Mouse (Mus musculus) hematopoietic stem cell, adult 5-6 weeks (primary cell): ENCODE measurements around the gene Mogat2. TPM values are rescaled to one million over a fixed set of nuclear protein-coding genes. Genes with fewer than 3 reads are reported as not detected.

Experiments
- ATAC-seq, 2 experiments: fragments of 125-278 bp in 1 of 2; replicated peaks in 1 of 2; 2 replicates each; pipeline ENCODE4 v1.8.0; 2016 to 2017; ENCODE audit warnings: inconsistent platforms in 2 of 2, mild to moderate bottlenecking in 2 of 2, moderate number of reproducible peaks in 2 of 2, low read depth in 1 of 2, moderate TSS enrichment in 1 of 2; ENCODE audit not compliant: low FRiP score in 2 of 2, poor library complexity in 2 of 2, severe bottlenecking in 2 of 2, insufficient read depth in 1 of 2, low TSS enrichment in 1 of 2
- total RNA-seq: library from RNA; stranded (forward); fragments of 172-1452, 232-1000 nt; gene quantifications from 2 replicates; pipeline ENCODE4 v1.2.3, GENCODE M21; 2017

Mogat2 gene
- total RNA-seq, 1 experiment from 2014 or later: 0.84 TPM

GRCm38 (mm10) chr7:99248906-99249581 lies 10.6 kb upstream of the Mogat2 start:
- ATAC-seq: peak; percentile 77 to 80

- peak in 1 of 2 experiments; percentile 34; a peak in 1 of 4 replicates for ATAC-seq
These were observed 9.8 kb upstream of the Mogat2 start for GRCm38 (mm10) chr7:99248157-99248742.

GRCm38 (mm10) chr7:99242097-99242496 lies 3.7 kb upstream of the Mogat2 start:
- no peak for ATAC-seq

- no peak for ATAC-seq
These were observed 1.3 kb downstream of the Mogat2 start for GRCm38 (mm10) chr7:99236888-99237660.

DNA sequence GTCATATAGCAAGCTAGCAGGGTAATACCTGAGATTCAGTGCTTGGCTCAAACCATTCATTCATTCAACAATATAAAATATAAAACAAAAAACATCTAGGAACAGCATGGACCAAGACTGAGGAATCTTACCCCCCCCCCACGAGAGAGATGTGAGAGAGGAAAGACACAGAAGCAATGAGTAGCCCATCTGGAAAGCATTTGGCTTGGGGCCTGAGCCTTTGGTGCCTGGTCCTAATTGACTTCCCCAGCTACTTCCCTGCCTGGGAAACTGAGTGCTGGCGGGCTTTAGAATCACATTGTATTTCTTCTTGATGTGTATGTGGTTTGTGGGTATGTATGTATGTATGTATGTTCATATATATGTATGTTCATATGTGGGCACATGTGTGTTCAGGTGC lies 2.8 kb downstream of the Mogat2 start:
- no peak for ATAC-seq

DNA sequence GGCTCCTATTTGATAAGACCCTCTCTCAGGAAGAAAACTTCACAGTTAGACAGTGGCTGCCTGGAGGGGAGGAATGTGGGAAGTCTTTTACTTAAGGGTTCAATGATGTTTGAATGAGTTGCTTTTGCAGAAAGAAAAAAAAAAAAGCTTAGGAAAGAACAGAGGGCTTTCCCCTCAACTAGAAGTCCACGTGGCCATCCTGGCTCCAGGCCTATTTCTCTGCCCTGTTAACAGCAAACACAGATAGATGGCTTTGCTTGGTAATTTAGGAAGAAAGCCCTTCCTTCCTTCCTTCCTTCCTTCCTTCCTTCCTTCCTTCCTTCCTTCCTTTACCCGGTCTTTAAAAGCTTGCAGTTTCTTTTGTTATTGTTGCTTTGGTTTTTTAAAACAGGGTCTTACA lies 3.5 kb downstream of the Mogat2 start:
- no peak for ATAC-seq

GRCm38 (mm10) chr7:99232571-99232970 lies 5.8 kb downstream of the Mogat2 start:
- no peak for ATAC-seq

GRCm38 (mm10) chr7:99230061-99230747 lies 8.2 kb downstream of the Mogat2 start:
- ATAC-seq: no peak

GRCm38 (mm10) chr7:99229411-99229810 lies 9.0 kb downstream of the Mogat2 start:
- ATAC-seq: peak; percentile 67 to 73; a peak in 3 of 4 replicates

- ATAC-seq: no peak
These were observed 9.6 kb downstream of the Mogat2 start for GRCm38 (mm10) chr7:99228825-99229224.

- ATAC-seq: no peak
These were observed 11.2 kb downstream of the Mogat2 start for GRCm38 (mm10) chr7:99227267-99227666.

GRCm38 (mm10) chr7:99226662-99227061 lies 11.8 kb downstream of the Mogat2 start:
- ATAC-seq: no peak

- no peak for ATAC-seq
These were observed 13.0 kb downstream of the Mogat2 start for GRCm38 (mm10) chr7:99225421-99225820.

GRCm38 (mm10) chr7:99224648-99225190 lies 13.7 kb downstream of the Mogat2 start:
- ATAC-seq: no peak

- no peak for ATAC-seq
These were observed 14.2 kb downstream of the Mogat2 start for GRCm38 (mm10) chr7:99224225-99224624.

- ATAC-seq: no peak
These were observed 20.9 kb downstream of the Mogat2 start for GRCm38 (mm10) chr7:99217338-99218074.

- ATAC-seq: no peak
These were observed 23.0 kb downstream of the Mogat2 start for GRCm38 (mm10) chr7:99215347-99215855.
